Mouse (Mus musculus): ENCODE measurements around the gene Neu1. TPM values are rescaled to one million over a fixed set of nuclear protein-coding genes. Genes with fewer than 3 reads are reported as not detected.
"Not testable (repeated sequence)": the region's sequence is repeated elsewhere in the genome, so short reads cannot be mapped to it uniquely, and the experiment has no call there.

Gene Neu1
- polyA plus RNA-seq, 1 experiment from 2014 or later, result 18.9 TPM

DNA sequence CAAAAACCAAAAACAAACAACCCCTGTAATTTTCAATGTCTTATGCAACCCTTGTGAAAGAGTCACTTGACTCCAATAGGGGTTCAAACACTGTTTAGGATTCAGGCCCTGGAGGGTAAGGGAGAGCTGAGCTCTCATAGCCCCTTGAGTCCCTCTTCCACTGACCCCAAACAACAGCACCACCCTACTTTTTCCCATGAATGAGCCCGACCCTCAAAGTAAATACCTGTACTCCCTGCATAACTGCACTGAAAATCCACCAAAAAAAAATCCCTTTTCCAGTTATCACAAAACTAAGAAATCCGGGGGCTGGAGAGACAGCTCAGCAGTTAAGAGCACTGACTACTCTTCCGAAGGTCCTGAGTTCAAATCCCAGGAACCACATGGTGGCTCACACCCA, 24.8 kb downstream of the Neu1 start:
- Histone ChIP-seq H3K27ac (replicated peaks) (no peak overlapping the region), H3K4me2 (replicated peaks; ENCODE audit: low read depth) (no peak overlapping the region), H3K36me3 (ENCODE audit: control insufficient read depth, insufficient read depth, low read length) (no peaks in the 10 kb centered on the region), H3K4me1 (replicated peaks; ENCODE audit: control insufficient read depth, insufficient read depth) (0 out of 2 replicates have a peak, but pooled peaks cover 3% of the 10 kb centered on the region), H3K9me3 (ENCODE audit: control insufficient read depth, low read length) (no peaks in the 10 kb centered on the region), H3K9ac (ENCODE audit: low read length) (no peak overlapping the region), H3K27me3 (ENCODE audit: control insufficient read depth, insufficient read depth, low read length) (no peaks in the 10 kb centered on the region), H3K4me3 (ENCODE audit: low read depth, low read length) (no peak overlapping the region)
- DNase-seq (ENCODE audit: low spot score) (no peak), ATAC-seq (ENCODE audit: low FRiP score, low TSS enrichment) (no peak)
- WGBS, result 74% methylated on average over 3 of the region's 3 CpGs
- TF ChIP-seq CTCF (IDR thresholded peaks at IDR 0.05; ENCODE audit: low read depth) (no peak), EP300 (optimal IDR thresholded peaks at IDR 0.05) (no peak)

DNA sequence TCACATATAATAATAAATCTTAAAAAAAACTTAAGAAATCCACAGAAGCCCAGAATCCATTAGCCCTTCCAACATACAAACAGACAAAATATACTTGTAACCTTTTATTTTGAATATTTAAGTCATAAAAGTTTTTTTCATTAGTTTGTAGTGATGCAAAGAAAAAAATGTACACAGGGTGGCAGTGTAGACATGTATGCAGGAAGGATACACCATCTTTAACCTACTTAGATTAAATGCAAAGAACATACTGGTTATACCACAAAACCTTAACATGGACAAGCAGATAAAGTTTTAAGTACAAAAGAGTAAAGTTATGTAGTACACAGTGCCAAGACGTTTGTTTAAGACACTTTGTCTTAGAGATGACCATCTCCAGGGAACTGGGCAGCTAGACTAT, 25.3 kb downstream of the Neu1 start:
- Histone ChIP-seq H3K9ac (ENCODE audit: low read length) (no peak overlapping the region), H3K27ac (replicated peaks) (no peak overlapping the region), H3K36me3 (ENCODE audit: control insufficient read depth, insufficient read depth, low read length) (no peaks in the 10 kb centered on the region), H3K4me2 (replicated peaks; ENCODE audit: low read depth) (no peak overlapping the region), H3K4me3 (ENCODE audit: low read depth, low read length) (no peak overlapping the region), H3K27me3 (ENCODE audit: control insufficient read depth, insufficient read depth, low read length) (no peaks in the 10 kb centered on the region), H3K4me1 (replicated peaks; ENCODE audit: control insufficient read depth, insufficient read depth) (0 out of 2 replicates have a peak, but pooled peaks cover under 1% of the 10 kb centered on the region), H3K9me3 (ENCODE audit: control insufficient read depth, low read length) (no peaks in the 10 kb centered on the region)
- DNase-seq (ENCODE audit: low spot score), result no peak
- ATAC-seq (ENCODE audit: low FRiP score, low TSS enrichment), result no peak
- TF ChIP-seq CTCF (IDR thresholded peaks at IDR 0.05; ENCODE audit: low read depth) (peak; percentile 81), EP300 (optimal IDR thresholded peaks at IDR 0.05) (no peak)
- 31% methylated on average over 1 of the region's 1 CpGs for WGBS

DNA sequence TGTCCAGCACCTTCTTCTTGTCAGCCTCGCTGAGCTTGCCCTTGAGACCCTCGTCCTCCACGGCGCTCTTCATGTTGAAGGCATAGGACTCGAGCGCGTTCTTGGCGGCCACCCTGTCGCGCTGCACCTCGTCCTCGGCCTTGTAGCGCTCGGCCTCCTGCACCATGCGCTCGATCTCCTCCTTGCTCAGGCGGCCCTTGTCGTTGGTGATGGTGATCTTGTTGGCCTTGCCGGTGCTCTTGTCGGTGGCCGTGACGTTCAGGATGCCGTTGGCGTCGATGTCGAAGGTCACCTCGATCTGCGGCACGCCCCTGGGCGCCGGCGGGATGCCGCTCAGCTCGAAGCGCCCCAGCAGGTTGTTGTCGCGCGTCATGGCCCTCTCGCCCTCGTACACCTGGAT, 26.2 kb downstream of the Neu1 start:
- H3K27ac ChIP-seq (replicated peaks); ATAC-seq (ENCODE audit: low FRiP score, low TSS enrichment); DNase-seq (ENCODE audit: low spot score); H3K4me1 ChIP-seq (replicated peaks; ENCODE audit: control insufficient read depth, insufficient read depth); H3K36me3 ChIP-seq (ENCODE audit: control insufficient read depth, insufficient read depth, low read length); H3K9me3 ChIP-seq (ENCODE audit: control insufficient read depth, low read length); H3K27me3 ChIP-seq (ENCODE audit: control insufficient read depth, insufficient read depth, low read length); H3K9ac ChIP-seq (ENCODE audit: low read length): not testable (repeated sequence)
- peak overlapping the region; percentile 23; the same call in 1 of the 2 replicates for H3K4me2 ChIP-seq (replicated peaks; ENCODE audit: low read depth)
- WGBS, result 24% methylated on average over 29 of the region's 40 CpGs
- 0 out of 2 replicates have a peak overlapping the region, but pooled peaks have one; percentile 10 for H3K4me3 ChIP-seq (ENCODE audit: low read depth, low read length)

DNA sequence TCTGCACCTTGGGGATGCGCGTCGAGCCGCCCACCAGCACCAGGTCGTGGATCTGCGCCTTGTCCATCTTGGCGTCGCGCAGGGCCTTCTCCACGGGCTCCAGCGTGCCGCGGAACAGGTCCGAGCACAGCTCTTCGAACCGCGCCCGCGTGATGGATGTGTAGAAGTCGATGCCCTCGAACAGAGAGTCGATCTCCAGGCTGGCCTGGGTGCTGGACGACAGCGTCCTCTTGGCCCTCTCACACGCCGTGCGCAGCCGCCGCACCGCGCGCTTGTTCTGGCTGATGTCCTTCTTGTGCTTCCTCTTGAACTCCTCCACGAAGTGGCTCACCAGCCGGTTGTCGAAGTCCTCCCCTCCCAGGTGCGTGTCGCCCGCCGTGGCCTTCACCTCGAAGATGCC, 26.9 kb downstream of the Neu1 start:
- not testable (repeated sequence) for H3K4me3 ChIP-seq (ENCODE audit: low read depth, low read length); H3K9me3 ChIP-seq (ENCODE audit: control insufficient read depth, low read length); H3K9ac ChIP-seq (ENCODE audit: low read length); H3K27ac ChIP-seq (replicated peaks); ATAC-seq (ENCODE audit: low FRiP score, low TSS enrichment); H3K4me2 ChIP-seq (replicated peaks; ENCODE audit: low read depth); H3K4me1 ChIP-seq (replicated peaks; ENCODE audit: control insufficient read depth, insufficient read depth); DNase-seq (ENCODE audit: low spot score); H3K27me3 ChIP-seq (ENCODE audit: control insufficient read depth, insufficient read depth, low read length); H3K36me3 ChIP-seq (ENCODE audit: control insufficient read depth, insufficient read depth, low read length)
- WGBS, result 19% methylated on average over 10 of the region's 40 CpGs

DNA sequence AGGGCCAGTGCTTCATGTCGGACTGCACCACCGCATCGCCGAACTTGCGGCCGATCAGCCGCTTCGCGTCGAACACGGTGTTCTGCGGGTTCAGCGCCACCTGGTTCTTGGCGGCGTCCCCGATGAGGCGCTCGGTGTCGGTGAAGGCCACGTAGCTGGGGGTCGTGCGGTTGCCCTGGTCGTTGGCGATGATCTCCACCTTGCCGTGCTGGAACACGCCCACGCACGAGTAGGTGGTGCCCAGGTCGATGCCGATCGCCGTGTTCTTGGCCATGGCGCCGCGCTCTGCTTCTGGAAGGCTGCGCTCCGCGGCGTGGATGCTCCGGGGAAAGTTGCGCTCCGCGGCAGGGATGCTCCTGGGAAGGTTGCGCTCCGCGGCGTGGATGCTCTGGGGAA, 27.7 kb downstream of the Neu1 start:
- WGBS, result 0% methylated on average over 19 of the region's 47 CpGs
- peak; percentile 42 for ATAC-seq (ENCODE audit: low FRiP score, low TSS enrichment)

DNA sequence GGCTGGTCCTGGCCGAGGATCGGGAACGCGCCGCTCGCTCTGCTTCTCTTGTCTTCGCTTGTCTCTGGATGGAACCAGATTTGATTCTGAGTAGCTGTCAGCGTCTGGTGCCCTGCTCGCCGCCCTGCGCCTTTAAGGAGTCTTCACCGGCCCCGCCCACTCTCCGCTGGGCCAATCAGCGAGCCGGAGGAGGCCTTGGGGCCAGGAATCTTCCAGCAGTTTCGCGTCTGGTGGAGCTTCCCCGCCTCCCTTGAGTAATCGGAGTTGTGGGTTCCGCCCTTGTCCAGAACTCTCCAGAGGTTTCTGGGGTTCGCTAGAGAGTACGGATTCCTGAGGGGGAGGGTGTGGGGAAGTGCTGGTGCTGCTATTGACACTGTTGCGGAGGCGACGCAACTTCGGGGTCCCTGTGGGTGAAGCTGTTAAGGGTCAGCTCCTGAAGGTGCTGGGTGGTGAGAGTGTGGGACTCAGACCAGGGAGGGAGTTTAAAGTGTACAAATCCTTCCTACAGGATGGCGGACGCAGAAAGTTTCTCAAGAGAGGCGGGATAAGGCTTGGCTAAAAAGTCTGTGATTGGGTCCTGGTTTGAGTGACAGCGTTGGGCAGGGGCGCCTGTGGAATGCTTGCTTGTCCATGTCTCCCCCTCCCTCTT, 28.2 kb downstream of the Neu1 start, which contains the start of gene Hspa1b:
Gene Hspa1b, minus strand, starts transcription at position 109 of the 649 bp plus-strand sequence.
- Histone ChIP-seq H3K27ac (replicated peaks) (peak within 1 kb of the TSS; percentile 98), H3K4me3 (ENCODE audit: low read depth, low read length) (peak within 1 kb of the TSS; percentile 51), H3K9ac (ENCODE audit: low read length) (peak within 1 kb of the TSS; percentile 68), H3K4me2 (replicated peaks; ENCODE audit: low read depth) (peak within 1 kb of the TSS; percentile 68)
- ATAC-seq (ENCODE audit: low FRiP score, low TSS enrichment) (peak; percentile 93), DNase-seq (ENCODE audit: low spot score) (peak; percentile 79)
- WGBS, result under 1% methylated on average over 26 of the region's 32 CpGs
- H3K36me3 ChIP-seq (ENCODE audit: control insufficient read depth, insufficient read depth, low read length); H3K9me3 ChIP-seq (ENCODE audit: control insufficient read depth, low read length); H3K27me3 ChIP-seq (ENCODE audit: control insufficient read depth, insufficient read depth, low read length); H3K4me1 ChIP-seq (replicated peaks; ENCODE audit: control insufficient read depth, insufficient read depth): not testable (repeated sequence)

More for the DNA sequence above, 27.7 kb downstream of the Neu1 start:
- H3K9ac ChIP-seq (ENCODE audit: low read length); H3K27me3 ChIP-seq (ENCODE audit: control insufficient read depth, insufficient read depth, low read length); DNase-seq (ENCODE audit: low spot score); H3K4me1 ChIP-seq (replicated peaks; ENCODE audit: control insufficient read depth, insufficient read depth); H3K27ac ChIP-seq (replicated peaks); H3K36me3 ChIP-seq (ENCODE audit: control insufficient read depth, insufficient read depth, low read length); H3K9me3 ChIP-seq (ENCODE audit: control insufficient read depth, low read length): not testable (repeated sequence)
- Histone ChIP-seq H3K4me2 (replicated peaks; ENCODE audit: low read depth) (peak overlapping the region; percentile 40), H3K4me3 (ENCODE audit: low read depth, low read length) (peak overlapping the region; percentile 30)
